Mouse (Mus musculus) forebrain, postnatal 0 days (tissue): ENCODE results near the gene Map10. TPM values are rescaled to one million over a fixed set of nuclear protein-coding genes. Genes with fewer than 3 reads are reported as not detected.

ENCODE experiments used
- ATAC-seq: fragments of 200-750 bp; cut with Nextera tagmentation; 2 replicates; pipeline ENCODE4 v1.8.0; 2017; ENCODE audit warnings: mild to moderate bottlenecking, moderate library complexity
- DNase-seq: peaks from one replicate; pipeline ENCODE4 v3.0.0-alpha.2; 2015
- H3K27ac ChIP-seq: fragments of 300-500 bp; sonication (generic); 2 replicates; pipeline ENCODE4 v1.5.1; 2014; ENCODE audit warnings: low read depth, mild to moderate bottlenecking, antibody characterized with exemption, low read length, moderate library complexity, mixed read lengths
- H3K27me3 ChIP-seq: fragments of 300-500 bp; sonication (generic); 2 replicates; pipeline ENCODE4 v1.6.1; 2014; ENCODE audit warnings: mild to moderate bottlenecking, low read length, mixed read lengths; ENCODE audit not compliant: insufficient read depth
- H3K36me3 ChIP-seq: fragments of 300-500 bp; sonication (generic); 2 replicates; pipeline ENCODE4 v1.6.1; 2014; ENCODE audit warnings: mild to moderate bottlenecking, moderate library complexity; ENCODE audit not compliant: insufficient read depth
- H3K4me1 ChIP-seq: fragments of 300-500 bp; sonication (generic); 2 replicates; pipeline ENCODE4 v1.6.1; 2014; ENCODE audit warnings: antibody characterized with exemption; ENCODE audit not compliant: insufficient read depth
- H3K4me2 ChIP-seq: fragments of 300-500 bp; sonication (generic); 2 replicates; pipeline ENCODE4 v1.6.1; 2014; ENCODE audit warnings: low read depth, mild to moderate bottlenecking, moderate library complexity
- H3K4me3 ChIP-seq: fragments of 300-500 bp; sonication (generic); 2 replicates; pipeline ENCODE4 v1.5.1; 2014; ENCODE audit warnings: low read depth, low read length, mixed read lengths
- H3K9ac ChIP-seq: fragments of 300-500 bp; sonication (generic); 2 replicates; pipeline ENCODE4 v1.6.1; 2014; ENCODE audit warnings: mild to moderate bottlenecking
- H3K9me3 ChIP-seq: fragments of 300-500 bp; sonication (generic); 2 replicates; pipeline ENCODE4 v1.6.1; 2016; ENCODE audit warnings: low read length
- CTCF ChIP-seq: sonication (generic); IDR thresholded peaks from 2 replicates; pipeline ENCODE4 v1.5.1; 2016; ENCODE audit warnings: antibody characterized with exemption, control low read depth, low read depth
- WGBS: fragments of 180-500 bp; shearing (Covaris S2); extraction: QIAGEN DNeasy Blood & Tissue Kit; methylation state at CpG from one replicate; pipeline ENCODE4 v1.1.7; 2014; 5-methylcytosine and 5-hydroxymethylcytosine counted together
- polyA plus RNA-seq: library from polyadenylated mRNA; unstranded; fragments of >200 nt; fragmentation: Nextera tagmentation; extraction: Ambion mirVana; gene quantifications from 2 replicates; pipeline ENCODE4 v1.2.1, GENCODE M21; 2015
- total RNA-seq: library from RNA; depleted of rRNA; stranded (reverse); fragments of >200 nt; gene quantifications from 2 replicates; pipeline ENCODE4 v1.2.3, GENCODE M21; 2014

The Map10 gene
- total and polyA plus RNA-seq, 2 experiments from 2014 or later: 7.6 to 13.5 TPM

GRCm38 (mm10) chr8:125669159-125669699 is 389 bp upstream of the Map10 start:
- Histone ChIP-seq H3K36me3 (0 out of 2 replicates have a peak, but pooled peaks cover 3% of the 10 kb centered on the region), H3K4me2 (peak overlapping the region; percentile 74; the same call in 1 of the 2 replicates), H3K4me3 (peak overlapping the region; percentile 55), H3K27me3 (no peaks in the 10 kb centered on the region), H3K9me3 (peaks cover 17% of the 10 kb centered on the region), H3K27ac (no peak overlapping the region), H3K4me1 (peaks cover 9% of the 10 kb centered on the region), H3K9ac (no peak overlapping the region)
- ATAC-seq (no peak), DNase-seq (no peak)
- 80% methylated on average over 14 of the region's 14 CpGs for WGBS
- 0 out of 2 replicates have a peak, but pooled peaks have one; percentile 8 for TF ChIP-seq CTCF

- Histone ChIP-seq H3K4me2 (peak overlapping the region; percentile 74), H3K4me3 (peak overlapping the region; percentile 55), H3K27ac (0 out of 2 replicates have a peak overlapping the region, but pooled peaks have one; percentile 75), H3K36me3 (0 out of 2 replicates have a peak, but pooled peaks cover 3% of the 10 kb centered on the region), H3K9ac (0 out of 2 replicates have a peak overlapping the region, but pooled peaks have one; percentile 67), H3K27me3 (no peaks in the 10 kb centered on the region), H3K4me1 (peaks cover 9% of the 10 kb centered on the region), H3K9me3 (peaks cover 17% of the 10 kb centered on the region)
- DNase-seq (no peak), ATAC-seq (no peak; the same call in 1 of the 2 replicates)
- TF ChIP-seq CTCF: no peak
- 96% methylated on average over 6 of the region's 6 CpGs for WGBS
Measured at GRCm38 (mm10) chr8:125670420-125670819, 802 bp downstream of the Map10 start.

GRCm38 (mm10) chr8:125670906-125671305 is 1.3 kb downstream of the Map10 start:
- Histone ChIP-seq H3K9me3 (peaks cover 17% of the 10 kb centered on the region), H3K36me3 (0 out of 2 replicates have a peak, but pooled peaks cover 3% of the 10 kb centered on the region), H3K27ac (no peak overlapping the region), H3K27me3 (no peaks in the 10 kb centered on the region), H3K4me1 (peaks cover 9% of the 10 kb centered on the region), H3K4me3 (no peak overlapping the region), H3K9ac (no peak overlapping the region), H3K4me2 (no peak overlapping the region)
- DNase-seq (no peak), ATAC-seq (no peak)
- no peak for TF ChIP-seq CTCF
- 96% methylated on average over 9 of the region's 9 CpGs for WGBS

- H3K4me1 ChIP-seq: peaks cover 9% of the 10 kb centered on the region
- H3K4me3 ChIP-seq: no peak overlapping the region
- no peak overlapping the region for H3K4me2 ChIP-seq
- H3K27me3 ChIP-seq: no peaks in the 10 kb centered on the region
- 0 out of 2 replicates have a peak, but pooled peaks cover 3% of the 10 kb centered on the region for H3K36me3 ChIP-seq
- no peak overlapping the region for H3K27ac ChIP-seq
- no peak for TF ChIP-seq CTCF
- peaks cover 17% of the 10 kb centered on the region for H3K9me3 ChIP-seq
- H3K9ac ChIP-seq: no peak overlapping the region
- WGBS: 98% methylated on average over 5 of the region's 5 CpGs
- ATAC-seq (no peak), DNase-seq (no peak)
Measured at GRCm38 (mm10) chr8:125671371-125671770, 1.8 kb downstream of the Map10 start.

- Histone ChIP-seq H3K27me3 (no peaks in the 10 kb centered on the region), H3K36me3 (0 out of 2 replicates have a peak, but pooled peaks cover under 1% of the 10 kb centered on the region), H3K9ac (no peak overlapping the region), H3K4me2 (no peak overlapping the region), H3K4me1 (no peaks in the 10 kb centered on the region), H3K4me3 (no peak overlapping the region), H3K27ac (no peak overlapping the region), H3K9me3 (peaks cover 13% of the 10 kb centered on the region)
- ATAC-seq (no peak), DNase-seq (no peak)
- TF ChIP-seq CTCF: no peak
- WGBS: 79% methylated on average over 3 of the region's 3 CpGs
Measured at GRCm38 (mm10) chr8:125675796-125676195, 6.2 kb downstream of the Map10 start.

- Histone ChIP-seq H3K27me3 (no peaks in the 10 kb centered on the region), H3K9me3 (no peaks in the 10 kb centered on the region), H3K36me3 (no peaks in the 10 kb centered on the region), H3K4me2 (no peak overlapping the region), H3K9ac (no peak overlapping the region), H3K27ac (no peak overlapping the region), H3K4me3 (no peak overlapping the region), H3K4me1 (no peaks in the 10 kb centered on the region)
- TF ChIP-seq CTCF: no peak
- no peak for ATAC-seq
- DNase-seq: no peak
- 88% methylated on average over 6 of the region's 6 CpGs for WGBS
Measured at GRCm38 (mm10) chr8:125677484-125677883, 7.9 kb downstream of the Map10 start.

GRCm38 (mm10) chr8:125678854-125679648 is 9.4 kb downstream of the Map10 start:
- H3K9me3 ChIP-seq: no peaks in the 10 kb centered on the region
- H3K9ac ChIP-seq: no peak overlapping the region
- H3K4me1 ChIP-seq: no peaks in the 10 kb centered on the region
- no peaks in the 10 kb centered on the region for H3K36me3 ChIP-seq
- ATAC-seq: peak; percentile 58
- WGBS: 76% methylated on average over 8 of the region's 8 CpGs
- no peak for TF ChIP-seq CTCF
- H3K4me2 ChIP-seq: no peak overlapping the region
- H3K4me3 ChIP-seq: no peak overlapping the region
- no peak overlapping the region for H3K27ac ChIP-seq
- peak; percentile 26 for DNase-seq
- no peaks in the 10 kb centered on the region for H3K27me3 ChIP-seq
